Mouse (Mus musculus) kidney, adult 2 months (tissue): ENCODE data around the gene St3gal6. TPM values are rescaled to one million over a fixed set of nuclear protein-coding genes. Genes with fewer than 3 reads are reported as not detected.

Experiments used
- DNase-seq: peaks from one replicate; pipeline ENCODE4 v3.0.0; 2021
- H3K27ac ChIP-seq: fragments of 200-500 bp; 2 replicates; pipeline ENCODE4 v1.5.1; 2012; ENCODE audit warnings: low read depth, low read length, control low read depth, inconsistent platforms; ENCODE audit not compliant: insufficient read depth
- H3K27me3 ChIP-seq: fragments of 200-500 bp; replicated peaks from 2 replicates; pipeline ENCODE4 v1.6.1; 2012; ENCODE audit warnings: mild to moderate bottlenecking, moderate library complexity, low read length, inconsistent platforms; ENCODE audit not compliant: control insufficient read depth, insufficient read depth
- H3K36me3 ChIP-seq: fragments of 200-500 bp; 2 replicates; pipeline ENCODE4 v1.6.1; 2012; ENCODE audit warnings: mild to moderate bottlenecking, moderate library complexity, low read length, inconsistent platforms; ENCODE audit not compliant: control insufficient read depth, insufficient read depth
- H3K4me1 ChIP-seq: fragments of 200-500 bp; 2 replicates; pipeline ENCODE4 v1.6.1; 2011; ENCODE audit warnings: low read length; ENCODE audit not compliant: control insufficient read depth, insufficient read depth
- H3K4me3 ChIP-seq: fragments of 200-500 bp; 2 replicates; pipeline ENCODE4 v1.5.1; 2011; ENCODE audit warnings: mild to moderate bottlenecking, low read depth, low read length, control low read depth; ENCODE audit not compliant: insufficient read depth
- CTCF ChIP-seq: fragments of 200-500 bp; conservative IDR thresholded peaks from 2 replicates; pipeline ENCODE4 v1.5.1; 2011; ENCODE audit warnings: low read depth, mild to moderate bottlenecking, control low read depth, low read length, moderate library complexity, mixed read lengths; ENCODE audit not compliant: insufficient read depth, insufficient read length
- POLR2A ChIP-seq: fragments of 200-500 bp; IDR thresholded peaks from one replicate; pipeline ENCODE4 v1.6.1; 2011; ENCODE audit warnings: low read depth, low read length, control low read depth
- WGBS: fragments of 180-500 bp; shearing (Covaris S2); methylation state at CpG from one replicate; pipeline ENCODE4 v1.1.7; 2018; 5-methylcytosine and 5-hydroxymethylcytosine counted together
- polyA plus RNA-seq: library from polyadenylated mRNA; depleted of rRNA; stranded (reverse); fragments of >200 nt; gene quantifications from 2 replicates; pipeline ENCODE4 v1.2.3, GENCODE M21; 2012

Gene St3gal6
- polyA plus RNA-seq, 1 experiment: 32.5 TPM

DNA sequence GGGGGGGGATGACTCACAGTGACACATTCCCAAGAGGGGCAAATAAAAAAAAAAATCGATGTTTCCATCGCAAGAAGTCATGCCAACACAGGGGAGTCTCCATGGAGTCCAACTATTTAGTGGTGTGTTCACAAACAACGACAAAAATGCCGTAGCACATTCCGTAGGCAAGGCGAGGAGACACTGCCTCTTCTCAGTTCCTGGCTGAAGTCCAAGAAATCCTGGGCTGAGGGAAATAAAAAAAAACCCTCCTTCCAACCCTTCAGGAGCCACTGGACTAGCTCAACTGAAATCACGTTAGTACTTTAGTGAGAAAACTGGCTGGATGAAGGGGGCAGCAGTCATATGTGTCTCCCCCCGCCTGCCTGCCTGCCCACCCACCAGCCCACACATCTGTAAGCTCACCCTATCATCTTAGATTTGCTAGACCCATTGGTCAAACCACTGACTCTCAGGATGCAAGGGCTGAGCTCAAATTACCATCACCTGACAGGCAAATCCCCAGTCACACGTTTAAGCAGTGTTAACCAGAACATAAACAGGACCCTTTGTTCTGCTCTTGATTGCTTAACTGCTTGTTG lies 11.8 kb downstream of the St3gal6 start:
- H3K4me1 ChIP-seq: peaks cover 26% of the 10 kb centered on the region
- H3K27me3 ChIP-seq: no peaks in the 10 kb centered on the region
- H3K4me3 ChIP-seq: no peak overlapping the region
- no peak for TF ChIP-seq POLR2A
- no peak for TF ChIP-seq CTCF
- no peaks in the 10 kb centered on the region for H3K36me3 ChIP-seq
- H3K27ac ChIP-seq: peak overlapping the region; percentile 85
- WGBS: 9% methylated on average over 9 of the region's 9 CpGs
- peak; percentile 77 for DNase-seq

DNA sequence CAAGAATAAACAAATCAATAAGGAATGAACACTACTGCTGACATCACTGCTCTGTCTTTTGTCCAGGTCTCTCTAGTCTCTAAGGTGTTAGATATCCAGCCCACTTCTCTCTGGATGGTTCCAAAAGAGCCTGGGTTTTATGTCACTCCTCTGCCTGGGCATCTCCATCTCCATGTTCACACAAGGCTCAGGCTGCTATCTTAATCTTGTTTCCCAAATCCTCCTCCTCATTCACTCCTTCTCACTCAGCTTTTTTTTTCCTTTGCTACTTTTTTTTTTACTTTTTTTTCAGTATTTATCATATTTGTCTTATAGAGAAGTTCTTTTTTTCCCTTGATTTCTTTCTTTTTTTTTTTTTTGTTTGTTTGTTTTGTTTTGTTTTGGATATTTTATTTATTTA lies 19.1 kb downstream of the St3gal6 start:
- no peak for TF ChIP-seq POLR2A
- no peak for TF ChIP-seq CTCF
- peaks cover 5% of the 10 kb centered on the region for H3K36me3 ChIP-seq
- H3K27ac ChIP-seq: no peak overlapping the region
- DNase-seq: no peak
- peaks cover 9% of the 10 kb centered on the region; the same call in 1 of the 2 replicates for H3K4me1 ChIP-seq
- H3K4me3 ChIP-seq: no peak overlapping the region
- no peaks in the 10 kb centered on the region for H3K27me3 ChIP-seq

- 60% methylated on average over 6 of the region's 6 CpGs for WGBS
- no peak for DNase-seq
- Histone ChIP-seq H3K27ac (peak overlapping the region; percentile 73), H3K4me3 (no peak overlapping the region), H3K36me3 (peaks cover 7% of the 10 kb centered on the region), H3K4me1 (peaks cover 16% of the 10 kb centered on the region), H3K27me3 (no peaks in the 10 kb centered on the region)
- TF ChIP-seq POLR2A (no peak), CTCF (no peak)
These were observed 21.5 kb downstream of the St3gal6 start for GRCm38 (mm10) chr16:58502566-58502965.

GRCm38 (mm10) chr16:58501760-58502301 lies 22.2 kb downstream of the St3gal6 start:
- no peak overlapping the region for H3K4me3 ChIP-seq

DNA sequence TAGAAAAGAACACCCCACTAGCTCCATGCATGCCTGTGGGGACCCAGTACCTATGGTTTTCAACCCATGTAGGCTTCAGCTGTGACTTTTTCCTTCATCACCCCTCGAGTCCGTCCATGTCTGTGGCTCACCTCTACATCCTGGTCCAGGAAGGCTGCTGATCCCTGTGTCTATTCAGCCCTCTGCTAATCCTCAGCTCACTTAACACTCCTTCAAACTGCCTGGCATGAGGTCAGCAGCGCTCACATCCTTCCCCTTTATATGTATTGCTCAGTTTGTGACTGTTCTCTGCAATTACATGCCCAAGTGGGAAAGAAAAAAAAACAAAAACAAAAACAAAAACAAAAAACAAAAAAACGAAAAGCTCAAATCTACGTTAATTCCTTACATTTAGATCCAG lies 24.4 kb downstream of the St3gal6 start:
- Histone ChIP-seq H3K4me3 (no peak overlapping the region), H3K27ac (peak overlapping the region; percentile 10; the same call in 1 of the 2 replicates), H3K4me1 (peaks cover 13% of the 10 kb centered on the region), H3K27me3 (no peaks in the 10 kb centered on the region), H3K36me3 (peaks cover 7% of the 10 kb centered on the region)
- DNase-seq: no peak
- TF ChIP-seq CTCF (no peak), POLR2A (no peak)
- WGBS: 70% methylated on average over 5 of the region's 5 CpGs

More at GRCm38 (mm10) chr16:58501760-58502301, 22.2 kb downstream of the St3gal6 start:
- Histone ChIP-seq H3K27me3 (no peaks in the 10 kb centered on the region), H3K27ac (peak overlapping the region; percentile 73), H3K36me3 (peaks cover 7% of the 10 kb centered on the region), H3K4me1 (peaks cover 13% of the 10 kb centered on the region)
- no peak for TF ChIP-seq CTCF
- TF ChIP-seq POLR2A: no peak
- 33% methylated on average over 6 of the region's 6 CpGs for WGBS
- no peak for DNase-seq

DNA sequence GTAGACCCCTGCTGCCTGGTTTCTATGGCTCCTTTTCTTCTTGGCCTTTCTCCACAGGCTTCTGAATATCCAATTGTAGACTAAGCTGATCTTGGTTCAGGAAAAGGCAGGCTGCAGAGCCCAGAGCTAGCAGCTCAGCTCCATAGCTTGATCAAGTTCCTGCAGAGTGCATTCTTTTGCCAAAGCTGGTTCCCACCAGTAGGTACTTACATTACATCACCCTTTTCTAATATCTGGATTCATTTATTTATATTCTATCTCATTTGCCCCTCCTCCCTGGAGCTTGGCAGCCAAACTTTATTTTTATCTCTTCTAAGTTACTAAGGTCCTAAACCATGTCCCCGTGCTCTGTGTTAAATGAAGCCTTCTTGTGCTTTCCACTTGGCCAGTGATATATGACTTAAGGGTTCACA lies 24.9 kb downstream of the St3gal6 start:
- Histone ChIP-seq H3K27ac (peak overlapping the region; percentile 83), H3K4me3 (no peak overlapping the region), H3K27me3 (no peaks in the 10 kb centered on the region), H3K4me1 (peaks cover 13% of the 10 kb centered on the region), H3K36me3 (peaks cover 6% of the 10 kb centered on the region)
- no peak for DNase-seq
- WGBS: 13% methylated on average over 1 of the region's 1 CpGs
- TF ChIP-seq CTCF: no peak
- TF ChIP-seq POLR2A: no peak

DNA sequence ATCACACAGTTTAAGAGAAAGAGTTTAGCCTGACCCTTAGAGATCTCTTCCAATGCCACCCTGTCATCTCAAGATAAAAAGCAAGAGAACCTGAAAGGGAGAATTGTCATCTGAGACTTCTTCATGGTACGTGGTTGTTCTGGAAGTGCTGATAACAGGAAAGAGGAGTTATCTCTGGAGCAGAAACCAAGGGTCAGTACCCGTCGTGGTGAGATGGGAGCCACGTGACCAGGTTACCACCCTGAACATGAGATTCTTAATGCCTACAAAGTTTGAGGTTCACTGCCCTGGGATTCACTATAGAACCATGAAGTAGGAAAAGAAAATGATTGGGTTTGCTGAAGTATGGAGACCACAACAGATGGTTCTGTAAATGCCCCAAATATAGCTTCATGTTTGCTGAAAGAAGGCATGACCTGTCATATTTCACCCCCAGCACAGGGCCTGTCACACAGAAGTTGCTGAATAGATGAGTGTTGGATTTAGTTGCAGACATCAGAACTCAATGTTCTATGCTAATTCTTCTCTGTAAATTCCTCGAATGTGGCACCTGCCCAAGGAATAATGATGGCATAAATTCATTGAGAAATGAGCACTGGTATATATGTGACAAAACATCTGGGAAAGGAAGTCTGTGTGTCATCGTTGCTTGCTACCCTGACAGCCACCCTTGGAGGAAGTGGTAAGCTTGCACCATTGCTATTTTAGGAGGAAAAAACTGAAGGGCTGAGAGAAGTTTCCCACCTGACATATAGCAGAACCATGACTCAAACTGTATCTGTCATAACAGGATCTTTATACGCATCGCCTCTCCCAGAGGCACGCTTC lies 25.9 kb downstream of the St3gal6 start:
- Histone ChIP-seq H3K27me3 (no peaks in the 10 kb centered on the region), H3K4me3 (no peak overlapping the region), H3K36me3 (peaks cover 4% of the 10 kb centered on the region), H3K27ac (peak overlapping the region; percentile 83), H3K4me1 (peaks cover 13% of the 10 kb centered on the region)
- DNase-seq: no peak
- TF ChIP-seq CTCF (no peak), POLR2A (no peak)
- WGBS: 51% methylated on average over 9 of the region's 9 CpGs
